Mouse (Mus musculus) adrenal gland, postnatal 4 days (tissue): ENCODE data around the gene Rsrc1. TPM values are rescaled to one million over a fixed set of nuclear protein-coding genes. Genes with fewer than 3 reads are reported as not detected.
A peak's percentile ranks its signal among the peaks of the same experiment; 100 is the strongest.

Experiments used
- DNase-seq, 2 experiments: peaks; one replicate each; pipeline ENCODE4 v3.0.0; 2021 to 2022; ENCODE audit warnings: low spot score in 2 of 2, mixed read lengths in 2 of 2
- total RNA-seq, 2 experiments: library from RNA; stranded (reverse); gene quantifications; 2 replicates each; pipeline ENCODE4 v1.2.3; 2021

The Rsrc1 gene
- total RNA-seq, 2 experiments from 2014 or later, result 38.8 to 44.1 TPM

DNA sequence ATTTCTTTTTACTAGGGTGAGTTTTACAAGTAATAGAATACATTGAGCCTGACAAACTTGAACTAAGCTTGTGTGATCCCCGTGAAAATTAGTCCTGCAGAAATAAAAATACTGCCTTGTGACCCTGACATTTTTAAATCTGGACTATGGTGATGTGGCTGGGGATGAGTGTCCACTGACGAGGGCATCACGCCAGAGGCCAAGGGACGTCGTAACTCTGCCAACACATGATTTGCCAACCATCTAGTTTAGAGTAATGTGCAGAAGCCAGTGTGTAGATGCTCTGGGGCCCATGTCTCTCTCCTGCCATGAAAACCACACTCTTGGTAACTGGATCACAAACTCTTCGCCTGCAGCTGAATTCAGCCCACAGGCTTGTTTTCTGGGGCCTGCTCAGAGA, 386.3 kb downstream of the Rsrc1 start:
- DNase-seq, result peak in 1 of 2 experiments; percentile 25

DNA sequence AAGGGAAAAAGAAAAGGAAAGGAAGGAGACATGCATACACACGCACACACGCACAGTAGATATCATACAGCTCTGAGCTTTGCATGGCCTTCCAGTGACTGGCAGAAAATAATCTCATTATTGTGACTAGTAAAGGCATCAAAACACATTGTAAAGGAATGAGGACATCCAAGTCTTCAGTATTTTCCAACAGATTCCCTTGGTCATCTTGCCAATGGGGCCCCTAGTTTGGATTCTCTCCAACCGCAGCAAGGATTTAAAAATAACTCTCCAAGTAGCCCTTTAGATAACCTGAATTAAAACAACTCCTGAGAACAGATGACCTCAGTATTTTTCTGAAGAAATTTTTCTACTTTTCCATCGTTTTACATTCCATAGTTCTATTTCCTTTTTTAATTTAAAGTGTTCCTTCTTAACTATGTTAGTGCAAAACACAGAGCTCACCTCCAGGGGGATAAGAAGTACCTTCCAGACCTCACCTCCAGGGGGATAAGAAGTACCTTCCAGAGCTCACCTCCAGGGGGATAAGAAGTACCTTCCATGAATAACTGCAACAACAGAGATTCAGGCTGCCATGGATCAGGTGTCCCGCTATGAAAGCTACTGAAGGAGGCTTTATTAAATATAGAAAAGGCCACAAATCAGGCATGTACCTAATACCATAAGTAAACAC, 388.4 kb downstream of the Rsrc1 start:
- DNase-seq, result no peak

DNA sequence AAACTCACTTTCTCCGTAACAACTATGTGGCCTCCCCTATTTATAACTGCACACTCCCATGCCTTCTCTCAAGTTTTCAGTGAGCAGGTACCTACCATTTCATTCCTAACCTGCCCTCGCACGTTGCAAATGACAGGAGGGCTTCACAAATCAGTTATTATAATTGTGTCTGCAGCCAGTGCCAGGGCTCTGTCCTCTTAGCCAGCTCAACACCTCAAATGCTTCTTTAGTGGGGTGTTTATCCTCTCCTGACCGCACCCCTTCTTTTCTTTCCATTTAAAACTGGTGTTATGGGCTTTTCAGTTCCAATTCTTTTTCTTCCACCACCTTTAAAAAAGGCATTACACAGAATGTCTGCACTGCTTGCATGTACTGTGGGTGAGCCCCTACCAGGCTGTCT, 391.0 kb downstream of the Rsrc1 start:
- no peak for DNase-seq

DNA sequence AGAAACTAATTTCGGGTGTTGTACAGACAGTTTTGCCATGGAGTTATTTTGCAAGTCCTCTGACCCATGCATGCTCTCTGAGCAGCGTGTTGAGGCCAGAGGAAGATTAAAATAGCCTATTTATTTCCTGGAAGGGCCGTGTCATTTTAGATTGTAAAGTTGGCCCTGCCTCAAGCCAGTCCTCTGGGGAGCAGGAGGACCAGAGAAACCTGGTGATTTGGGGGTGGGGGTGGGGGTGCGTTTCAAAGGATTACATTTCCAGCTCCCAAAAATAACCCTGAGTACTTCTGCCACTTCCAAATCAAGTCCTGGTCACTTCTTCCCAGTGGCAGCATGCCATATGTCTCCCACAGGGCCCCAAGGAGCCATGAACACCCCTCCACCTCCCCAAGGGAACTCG, 391.6 kb downstream of the Rsrc1 start:
- DNase-seq, result no peak

DNA sequence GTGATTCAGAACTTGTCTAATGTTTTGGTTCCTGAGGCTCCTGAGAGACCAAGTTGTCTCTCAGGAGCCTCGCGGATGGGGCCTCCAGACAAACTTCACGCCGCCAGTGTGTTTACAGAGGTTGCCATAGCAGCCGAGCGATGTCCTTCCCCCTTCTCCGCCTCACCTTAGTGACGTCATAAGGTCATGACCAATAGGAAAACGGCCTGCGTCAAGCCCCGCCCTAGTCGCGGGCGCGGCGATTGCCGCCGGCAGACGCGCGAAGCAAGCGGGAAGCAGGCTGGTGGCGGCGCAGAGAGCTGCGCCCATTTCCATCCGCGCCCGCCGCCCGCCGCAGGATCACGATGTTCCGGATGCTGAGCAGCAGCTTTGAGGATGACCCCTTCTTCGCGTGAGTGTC, 392.7 kb downstream of the Rsrc1 start, which contains the start of gene Mlf1:
Gene Mlf1 (plus strand): TSS at position 226 of the 400 bp plus-strand sequence.
- DNase-seq, result peak; percentile 76 to 79

DNA sequence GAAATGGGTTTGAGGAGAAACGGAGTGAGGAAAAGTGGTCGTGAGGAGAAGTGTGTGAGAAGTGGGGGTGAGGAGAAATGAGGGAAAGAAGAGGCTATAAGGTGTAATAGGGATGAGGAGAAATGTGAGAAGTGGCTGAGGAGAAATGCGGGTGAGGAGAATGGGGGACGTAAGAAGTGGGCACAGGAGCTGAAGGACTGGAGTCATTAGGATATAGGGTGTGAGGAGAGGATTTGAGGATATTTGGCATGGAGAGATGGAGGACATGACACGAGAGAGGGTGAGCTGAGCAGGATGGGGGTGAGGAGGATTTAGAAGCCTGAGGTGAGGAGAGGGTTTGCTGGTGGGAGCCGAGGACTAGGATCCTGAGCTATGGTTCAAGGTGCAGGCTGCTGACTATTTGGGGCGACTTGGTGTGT, 393.2 kb downstream of the Rsrc1 start:
- DNase-seq, result no peak

DNA sequence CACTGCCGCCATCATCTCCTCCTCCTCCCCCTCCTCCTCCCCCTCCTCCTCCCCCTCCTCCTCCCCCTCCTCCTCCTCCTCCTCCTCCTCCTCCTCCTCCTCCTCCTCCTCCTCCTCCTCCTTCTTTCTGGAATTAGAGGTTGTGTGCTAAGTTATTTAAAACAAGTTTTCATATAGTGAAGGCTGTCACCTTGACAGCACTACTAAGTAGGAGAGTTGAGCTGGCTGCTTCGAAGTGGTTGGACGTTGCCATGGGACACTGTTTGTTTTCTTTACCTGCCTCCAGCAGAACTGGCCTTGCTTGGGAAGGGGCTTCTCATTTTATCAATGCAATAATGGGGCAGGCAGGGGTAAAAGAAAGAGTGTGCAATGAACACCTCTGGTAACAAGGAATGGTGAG, 393.9 kb downstream of the Rsrc1 start, which contains the start of gene Gm17402:
Gene Gm17402 (minus strand): TSS at position 101 of the 400 bp plus-strand sequence.
- no peak for DNase-seq

DNA sequence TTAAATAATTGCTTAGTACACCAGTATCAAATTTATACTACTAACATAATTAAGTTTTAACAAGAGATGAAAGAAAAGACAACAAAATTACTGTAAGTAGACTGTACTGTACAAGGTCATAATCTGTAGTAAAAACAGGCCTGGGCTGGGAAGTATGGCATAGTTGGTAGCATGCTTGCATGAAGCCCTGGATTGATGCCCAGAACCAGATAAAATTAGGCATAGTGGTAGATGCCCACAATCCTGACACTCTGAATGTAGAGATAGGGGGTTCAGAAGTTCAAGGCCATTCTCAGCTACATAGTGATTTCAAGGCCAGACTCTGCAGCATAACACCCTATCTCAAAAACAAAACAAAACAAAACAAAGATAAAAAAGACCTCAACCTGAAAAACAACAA, 397.0 kb downstream of the Rsrc1 start:
- no peak for DNase-seq

Other genes starting within 250 kb of the Rsrc1 start
- 1 to 10 TPM; 2.2 to 2.8 TPM for gene Shox2, start 381 bp downstream of the Rsrc1 start, total RNA-seq